In the genomic region with DNA sequence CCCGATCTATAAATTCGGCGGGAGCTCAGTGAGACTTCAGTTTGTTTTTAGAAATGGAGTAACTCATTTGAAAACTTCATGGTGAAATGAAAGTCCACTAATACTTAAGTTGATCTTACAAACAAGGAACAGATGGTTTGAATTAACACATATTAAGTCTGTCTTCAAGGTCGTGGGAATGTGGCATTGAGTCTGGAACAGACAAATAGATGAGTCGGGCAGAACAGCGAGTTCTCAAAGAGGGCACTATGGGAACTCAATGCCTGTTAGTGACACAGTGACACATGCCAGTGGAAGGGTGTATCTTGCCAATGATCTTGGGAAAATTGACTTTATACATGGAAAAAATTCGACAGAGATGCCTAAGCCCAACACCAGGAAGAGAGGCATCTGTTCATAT, we compare ENCODE assay signal across 29 mouse cellular contexts.
DNase-seq lines count a peak whose midpoint lies in the region; ATAC-seq lines count a peak whose summit lies in the region.
"Had no signal": no experiment of that assay in that cellular context is flagged by ENCODE, and none has a peak within 500 bp of the region (broad histone marks: within the 10 kb centered on the region; RNA-seq: fewer than 3 reads in every experiment).

No protein-coding gene starts in this region.

- H3K4me3 ChIP-seq in heart, embryonic 10.5 days: no peak overlapping the region
- H3K4me3 ChIP-seq in embryonic facial prominence, embryonic 14.5 days (ENCODE audit: low read depth, low read length): no peak overlapping the region
- H3K4me3 ChIP-seq in lung, embryonic 16.5 days (ENCODE audit: low read length): no peak overlapping the region
- H3K4me3 ChIP-seq: forebrain, embryonic 15.5 days; gastrocnemius, adult 2 months; heart, adult 2 months; heart, embryonic 13.5 days; left cerebral cortex, adult 2 months; limb, embryonic 13.5 days; myocyte; neural tube, embryonic 12.5 days had no signal

- ATAC-seq in embryonic facial prominence, embryonic 14.5 days (ENCODE audit: low read depth): no peak
- ATAC-seq in lung, embryonic 16.5 days (ENCODE audit: low read depth): peak; percentile 47
- ATAC-seq: CD4-positive, CD25-positive, alpha-beta regulatory T cell, adult 4 months; forebrain, embryonic 15.5 days; hindbrain, embryonic 16.5 days; intestine, embryonic 16.5 days had no signal

- no peaks in the 10 kb centered on the region for H3K9me3 ChIP-seq in heart, embryonic 10.5 days
- H3K9me3 ChIP-seq in embryonic facial prominence, embryonic 14.5 days (ENCODE audit: control insufficient read depth, low read length): peaks cover 6% of the 10 kb centered on the region; the same call in 1 of the 2 replicates
- no peaks in the 10 kb centered on the region for H3K9me3 ChIP-seq in lung, embryonic 16.5 days (ENCODE audit: control insufficient read depth, low read length)
- H3K9me3 ChIP-seq: forebrain, embryonic 15.5 days; limb, embryonic 13.5 days; neural tube, embryonic 12.5 days had no signal

- intact Hi-C loops in heart, postnatal 10 days (cut with DNase I): no loop called here

- no peak overlapping the region for H3K9ac ChIP-seq in embryonic facial prominence, embryonic 14.5 days (ENCODE audit: low read depth, low read length)
- H3K9ac ChIP-seq in lung, embryonic 16.5 days (ENCODE audit: low read length): no peak overlapping the region
- H3K9ac ChIP-seq: forebrain, embryonic 15.5 days; heart, embryonic 13.5 days; limb, embryonic 13.5 days; neural tube, embryonic 12.5 days had no signal

- 0 out of 2 replicates have a peak, but pooled peaks cover 7% of the 10 kb centered on the region for H3K27me3 ChIP-seq in heart, embryonic 10.5 days (ENCODE audit: insufficient read depth, poor library complexity, severe bottlenecking)
- no peaks in the 10 kb centered on the region for H3K27me3 ChIP-seq in embryonic facial prominence, embryonic 14.5 days (replicated peaks; ENCODE audit: control insufficient read depth, insufficient read depth, low read length)
- H3K27me3 ChIP-seq in lung, embryonic 16.5 days (ENCODE audit: control insufficient read depth, insufficient read depth, low read depth, low read length): no peaks in the 10 kb centered on the region
- H3K27me3 ChIP-seq: forebrain, embryonic 15.5 days; heart, embryonic 13.5 days; limb, embryonic 13.5 days; neural tube, embryonic 12.5 days had no signal

- peaks cover 3% of the 10 kb centered on the region; the same call in 1 of the 2 replicates for H3K4me1 ChIP-seq in heart, embryonic 10.5 days
- H3K4me1 ChIP-seq in embryonic facial prominence, embryonic 14.5 days (ENCODE audit: control insufficient read depth, insufficient read depth, low read length): peaks cover 7% of the 10 kb centered on the region
- peaks cover 5% of the 10 kb centered on the region; the same call in 1 of the 2 replicates for H3K4me1 ChIP-seq in lung, embryonic 16.5 days (replicated peaks; ENCODE audit: control insufficient read depth, insufficient read depth, low read length)
- H3K4me1 ChIP-seq: neural tube, embryonic 12.5 days had no signal

- no peak overlapping the region for H3K27ac ChIP-seq in heart, embryonic 10.5 days
- no peak overlapping the region for H3K27ac ChIP-seq in embryonic facial prominence, embryonic 14.5 days (replicated peaks; ENCODE audit: low read depth, low read length)
- H3K27ac ChIP-seq in lung, embryonic 16.5 days (ENCODE audit: low read length): no peak overlapping the region; the same call in 1 of the 2 replicates
- H3K27ac ChIP-seq: forebrain, embryonic 15.5 days; gastrocnemius, adult 2 months; heart, adult 2 months; heart, embryonic 13.5 days; left cerebral cortex, adult 2 months; limb, embryonic 13.5 days; neural tube, embryonic 12.5 days had no signal

- 72% methylated on average over 7 of the region's 7 CpGs for WGBS in heart, embryonic 10.5 days
- 54% methylated on average over 7 of the region's 7 CpGs for WGBS in embryonic facial prominence, embryonic 14.5 days
- 58% methylated on average over 7 of the region's 7 CpGs for WGBS in lung, embryonic 16.5 days

- no peak overlapping the region for H3K4me2 ChIP-seq in embryonic facial prominence, embryonic 14.5 days (ENCODE audit: low read depth, low read length)
- no peak overlapping the region for H3K4me2 ChIP-seq in lung, embryonic 16.5 days (ENCODE audit: low read depth, low read length)
- H3K4me2 ChIP-seq: forebrain, embryonic 15.5 days; heart, embryonic 13.5 days; limb, embryonic 13.5 days; liver, embryonic 11.5 days; midbrain, embryonic 11.5 days; neural tube, embryonic 12.5 days had no signal

- H3K36me3 ChIP-seq in heart, embryonic 10.5 days: no peaks in the 10 kb centered on the region
- no peaks in the 10 kb centered on the region for H3K36me3 ChIP-seq in embryonic facial prominence, embryonic 14.5 days (ENCODE audit: control insufficient read depth, insufficient read depth, low read length)
- H3K36me3 ChIP-seq in lung, embryonic 16.5 days (ENCODE audit: control insufficient read depth, insufficient read depth, low read length): no peaks in the 10 kb centered on the region
- H3K36me3 ChIP-seq: forebrain, embryonic 15.5 days; heart, embryonic 13.5 days; limb, embryonic 13.5 days; neural tube, embryonic 12.5 days had no signal

- peak; percentile 50 for DNase-seq in heart, embryonic 10.5 days (ENCODE audit: low spot score)
- no peak for DNase-seq in heart, postnatal 10 days
- peak; percentile 19 for DNase-seq in embryonic facial prominence, embryonic 14.5 days (ENCODE audit: low spot score)
- DNase-seq in lung, postnatal 36 days: peak; percentile 74
- DNase-seq in cerebellum, postnatal 14 days: no peak
- no peak for DNase-seq in spleen, postnatal 14 days (ENCODE audit: low spot score in 2 of 2)
- DNase-seq: adrenal gland, postnatal 14 days; cerebellum, adult 11 months; cerebellum, adult 9-11 months; gastrocnemius, adult 2 months; gastrocnemius, postnatal 36 days; heart, adult 2 months; heart, postnatal 14 days; kidney, adult 9 months; kidney, postnatal 14 days; right cerebral cortex, postnatal 4 days; thymus, postnatal 14 days had no signal

Comparison
In these comparisons a context has a peak if more than half of its experiments do, and no peak if none do; other contexts are left out.
1. DNase-seq: peak in heart, embryonic 10.5 days (single experiment), embryonic facial prominence, embryonic 14.5 days (single experiment) and lung, postnatal 36 days (single experiment); none in heart, postnatal 10 days (0 of 2), cerebellum, postnatal 14 days (0 of 2) and spleen, postnatal 14 days (0 of 2).